Mouse (Mus musculus): Measurements from ENCODE around the gene Srebf2. TPM values are rescaled to one million over a fixed set of nuclear protein-coding genes. Genes with fewer than 3 reads are reported as not detected.
A peak's percentile ranks its signal among the peaks of the same experiment; 100 is the strongest.

Gene Srebf2
- polyA plus RNA-seq, 1 experiment from 2014 or later, result 73.8 TPM

DNA sequence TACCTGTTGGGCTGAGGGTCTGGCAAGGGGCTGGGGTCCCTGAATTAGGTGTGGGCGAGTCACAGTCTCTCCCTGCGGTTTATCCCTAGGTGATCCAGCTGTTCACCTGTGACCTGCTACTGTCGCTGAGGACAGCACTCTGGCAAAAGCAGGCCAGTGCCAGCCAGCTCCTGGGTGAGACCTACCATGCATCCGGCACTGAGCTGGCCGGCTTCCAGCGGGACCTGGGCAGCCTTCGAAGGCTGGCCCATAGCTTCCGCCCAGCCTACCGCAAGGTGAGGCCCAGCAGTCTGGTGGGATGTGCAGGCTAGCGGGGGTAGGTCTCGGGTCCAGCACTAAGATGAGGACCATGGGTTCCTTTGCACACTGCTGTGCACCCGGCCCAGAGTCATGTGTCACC is 52.6 kb downstream of the Srebf2 start:
- Histone ChIP-seq H3K9ac (no peak overlapping the region), H3K27me3 (peaks cover 11% of the 10 kb centered on the region; the same call in 1 of the 2 replicates), H3K9me3 (replicated peaks) (no peaks in the 10 kb centered on the region), H3K4me1 (replicated peaks) (no peaks in the 10 kb centered on the region), H3K36me3 (peaks cover 83% of the 10 kb centered on the region), H3K4me3 (no peak overlapping the region), H3K27ac (no peak overlapping the region), H3K4me2 (no peak overlapping the region)
- 87% methylated on average over 12 of the region's 12 CpGs for WGBS
- no peak for ATAC-seq (replicated peaks; ENCODE audit: insufficient number of reproducible peaks, insufficient read depth, low FRiP score, low read depth)

DNA sequence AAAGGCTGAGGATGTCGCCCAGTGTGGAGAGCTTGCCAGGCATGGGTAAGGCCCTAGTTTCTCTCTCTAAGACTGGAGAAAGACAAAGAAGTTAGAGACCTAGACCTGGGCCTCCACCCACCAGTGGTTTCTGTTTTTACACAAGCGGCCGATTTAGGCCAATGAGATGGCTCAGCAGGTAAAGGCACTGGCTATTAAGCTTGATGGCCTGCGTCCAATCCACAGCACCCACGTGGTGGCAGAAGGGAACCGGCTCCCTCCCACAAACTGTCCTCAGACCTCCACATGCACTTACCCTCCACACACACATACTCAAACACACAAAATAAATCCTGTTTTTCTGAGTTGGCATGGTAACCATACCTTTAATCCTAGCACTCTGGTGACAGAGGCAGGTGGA is 55.1 kb downstream of the Srebf2 start:
- H3K27ac ChIP-seq, result no peak overlapping the region

DNA sequence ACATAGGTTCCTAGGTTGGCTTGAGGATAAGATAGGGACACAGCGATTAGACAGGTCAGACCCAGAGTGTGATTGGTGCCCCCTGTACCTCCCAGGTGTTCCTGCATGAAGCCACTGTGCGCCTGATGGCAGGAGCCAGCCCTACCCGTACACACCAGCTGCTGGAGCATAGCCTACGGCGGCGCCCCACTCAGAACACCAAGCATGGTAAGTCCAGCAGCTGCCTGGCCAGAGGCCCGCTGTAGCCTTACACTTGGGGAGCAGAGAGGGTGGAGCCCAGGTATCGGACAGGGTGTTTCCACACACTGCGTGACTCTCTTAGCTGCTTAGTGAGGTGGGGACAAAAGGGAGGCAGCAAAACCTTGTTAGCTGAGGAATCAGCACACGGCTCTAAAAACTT is 56.1 kb downstream of the Srebf2 start:
- H3K4me3 ChIP-seq, result no peak overlapping the region
- peaks cover 21% of the 10 kb centered on the region for H3K4me1 ChIP-seq (replicated peaks)
- no peak overlapping the region for H3K27ac ChIP-seq
- WGBS, result 91% methylated on average over 10 of the region's 10 CpGs
- no peaks in the 10 kb centered on the region for H3K9me3 ChIP-seq (replicated peaks)
- no peak for ATAC-seq (replicated peaks; ENCODE audit: insufficient number of reproducible peaks, insufficient read depth, low FRiP score, low read depth)
- no peak overlapping the region for H3K4me2 ChIP-seq
- H3K9ac ChIP-seq, result no peak overlapping the region
- peaks cover 58% of the 10 kb centered on the region for H3K36me3 ChIP-seq
- H3K27me3 ChIP-seq, result peaks cover 46% of the 10 kb centered on the region

More for the DNA sequence above, 55.1 kb downstream of the Srebf2 start:
- Histone ChIP-seq H3K27me3 (peaks cover 36% of the 10 kb centered on the region), H3K4me1 (replicated peaks) (peaks cover 14% of the 10 kb centered on the region), H3K4me2 (no peak overlapping the region), H3K36me3 (peaks cover 68% of the 10 kb centered on the region), H3K4me3 (no peak overlapping the region), H3K9ac (no peak overlapping the region), H3K9me3 (replicated peaks) (no peaks in the 10 kb centered on the region)
- WGBS, result 89% methylated on average over 6 of the region's 6 CpGs
- no peak for ATAC-seq (replicated peaks; ENCODE audit: insufficient number of reproducible peaks, insufficient read depth, low FRiP score, low read depth)

DNA sequence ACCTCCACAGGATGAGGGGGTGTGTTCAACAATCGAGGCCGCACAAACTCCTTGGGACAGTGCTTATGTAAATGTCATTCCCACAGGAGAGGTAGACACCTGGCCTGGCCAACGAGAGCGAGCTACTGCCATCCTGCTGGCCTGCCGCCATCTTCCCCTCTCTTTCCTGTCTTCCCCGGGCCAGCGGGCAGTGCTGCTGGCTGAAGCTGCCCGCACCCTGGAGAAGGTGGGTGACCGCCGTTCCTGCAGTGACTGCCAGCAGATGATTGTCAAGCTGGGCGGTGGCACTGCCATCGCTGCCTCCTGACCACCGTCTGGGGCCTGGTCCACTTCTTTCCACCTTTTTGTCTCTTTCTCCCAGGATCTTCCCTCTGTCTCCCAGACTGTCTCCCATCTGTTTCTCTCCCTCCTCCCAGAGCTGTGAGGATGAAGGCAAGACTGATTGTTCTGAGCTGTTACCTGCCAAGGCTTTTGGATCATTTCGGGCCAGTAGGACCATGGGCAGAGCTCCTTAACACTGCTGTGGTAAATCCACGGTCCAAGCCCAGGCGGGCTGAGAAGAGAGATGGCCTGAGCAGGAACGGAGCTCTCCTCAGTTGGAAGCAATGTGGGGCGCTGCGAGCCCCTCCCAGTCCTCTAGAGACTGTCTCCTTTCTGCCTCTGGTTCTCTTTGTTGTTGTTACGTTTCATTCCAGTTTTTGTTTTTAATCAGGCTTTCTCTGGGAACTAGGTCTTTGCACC is 56.8 kb downstream of the Srebf2 start:
- Histone ChIP-seq H3K27me3 (peaks cover 53% of the 10 kb centered on the region), H3K27ac (no peak overlapping the region), H3K9ac (no peak overlapping the region), H3K9me3 (replicated peaks) (no peaks in the 10 kb centered on the region), H3K4me1 (replicated peaks) (peaks cover 21% of the 10 kb centered on the region), H3K36me3 (peaks cover 52% of the 10 kb centered on the region), H3K4me3 (no peak overlapping the region), H3K4me2 (no peak overlapping the region)
- 88% methylated on average over 20 of the region's 20 CpGs for WGBS
- ATAC-seq (replicated peaks; ENCODE audit: insufficient number of reproducible peaks, insufficient read depth, low FRiP score, low read depth), result no peak

DNA sequence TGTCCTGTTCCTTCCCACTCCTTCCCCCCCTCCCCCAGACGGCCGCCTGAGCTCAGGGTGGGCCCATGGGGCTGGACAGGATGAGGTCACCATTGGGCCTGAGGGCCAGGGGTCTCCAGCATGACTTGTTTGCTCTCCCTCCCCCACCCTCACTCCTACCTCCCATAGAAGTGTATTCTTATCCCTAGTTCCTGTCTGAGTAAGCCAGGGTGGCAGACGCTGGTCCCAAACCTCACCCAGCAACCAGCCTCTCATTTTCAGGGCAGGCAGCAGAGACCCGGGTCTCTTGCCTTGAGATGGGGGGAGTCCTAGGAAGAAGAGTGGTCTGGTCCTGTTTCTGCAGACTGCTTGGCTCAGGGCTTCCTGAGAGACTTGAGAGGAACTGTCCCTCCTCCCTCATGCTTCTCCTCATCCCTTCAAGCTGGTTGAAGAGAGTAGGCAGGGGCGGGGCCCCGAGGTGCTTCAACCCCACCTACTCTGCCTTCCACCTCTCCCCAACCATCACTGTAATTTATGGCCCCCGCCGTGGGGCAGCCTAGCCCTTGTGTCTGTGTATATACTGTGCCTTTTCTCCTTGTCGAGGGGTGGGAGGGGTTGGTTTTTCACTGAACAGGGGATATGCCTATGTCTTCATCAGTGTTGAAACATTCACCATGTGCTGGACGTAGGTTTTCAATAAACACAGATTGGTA is 57.8 kb downstream of the Srebf2 start:
- H3K27me3 ChIP-seq, result peaks cover 60% of the 10 kb centered on the region
- no peak overlapping the region for H3K27ac ChIP-seq
- WGBS, result 71% methylated on average over 10 of the region's 10 CpGs
- no peak for ATAC-seq (replicated peaks; ENCODE audit: insufficient number of reproducible peaks, insufficient read depth, low FRiP score, low read depth)
- peaks cover 42% of the 10 kb centered on the region for H3K36me3 ChIP-seq
- H3K4me3 ChIP-seq, result no peak overlapping the region
- no peak overlapping the region for H3K9ac ChIP-seq
- no peak overlapping the region for H3K4me2 ChIP-seq
- H3K4me1 ChIP-seq (replicated peaks), result peaks cover 21% of the 10 kb centered on the region
- H3K9me3 ChIP-seq (replicated peaks), result no peaks in the 10 kb centered on the region

DNA sequence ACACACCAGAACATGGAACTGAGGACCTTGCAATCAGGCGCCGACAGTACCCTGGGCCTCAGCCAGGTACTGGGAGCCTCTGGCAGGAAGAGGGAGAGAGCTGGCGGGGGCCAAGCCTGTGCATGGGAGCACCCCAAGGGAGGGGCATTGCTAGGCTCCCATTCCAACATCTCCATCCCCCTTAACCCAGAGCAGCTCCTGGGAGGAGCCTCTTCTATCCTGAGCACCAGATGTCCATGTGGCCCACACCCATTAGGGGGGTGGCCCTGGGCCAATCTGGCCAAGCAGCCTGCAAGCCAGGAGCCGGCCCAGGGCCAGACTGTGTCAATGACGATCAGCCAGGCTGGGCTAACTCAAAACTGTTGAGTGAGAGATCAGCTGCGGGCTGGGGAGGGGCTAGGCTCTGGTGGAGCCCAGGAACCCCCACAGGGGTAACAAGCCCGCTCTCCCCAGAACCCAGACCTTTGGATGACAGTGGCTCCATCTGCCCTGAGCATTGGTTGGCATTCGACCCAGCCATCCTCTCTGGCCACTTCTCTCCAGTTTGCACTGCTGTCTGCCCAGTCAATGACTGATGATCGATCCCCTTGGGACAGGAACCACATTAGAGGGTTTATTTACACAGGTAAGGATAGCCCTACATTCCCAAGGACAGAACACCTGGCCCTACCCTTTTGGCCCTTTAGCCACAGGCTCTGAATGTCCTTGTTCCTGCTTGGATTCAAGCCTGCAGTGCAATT is 59.6 kb downstream of the Srebf2 start:
- 40% methylated on average over 9 of the region's 9 CpGs for WGBS
- H3K4me1 ChIP-seq (replicated peaks), result peaks cover 23% of the 10 kb centered on the region
- H3K27me3 ChIP-seq, result peaks cover 76% of the 10 kb centered on the region
- H3K9ac ChIP-seq, result no peak overlapping the region
- H3K9me3 ChIP-seq (replicated peaks), result no peaks in the 10 kb centered on the region
- H3K4me3 ChIP-seq, result peak overlapping the region; percentile 17; the same call in 1 of the 2 replicates
- H3K36me3 ChIP-seq, result peaks cover 27% of the 10 kb centered on the region
- H3K4me2 ChIP-seq, result peak overlapping the region; percentile 41; the same call in 1 of the 2 replicates
- ATAC-seq (replicated peaks; ENCODE audit: insufficient number of reproducible peaks, insufficient read depth, low FRiP score, low read depth), result peak; percentile 77
- no peak overlapping the region for H3K27ac ChIP-seq

DNA sequence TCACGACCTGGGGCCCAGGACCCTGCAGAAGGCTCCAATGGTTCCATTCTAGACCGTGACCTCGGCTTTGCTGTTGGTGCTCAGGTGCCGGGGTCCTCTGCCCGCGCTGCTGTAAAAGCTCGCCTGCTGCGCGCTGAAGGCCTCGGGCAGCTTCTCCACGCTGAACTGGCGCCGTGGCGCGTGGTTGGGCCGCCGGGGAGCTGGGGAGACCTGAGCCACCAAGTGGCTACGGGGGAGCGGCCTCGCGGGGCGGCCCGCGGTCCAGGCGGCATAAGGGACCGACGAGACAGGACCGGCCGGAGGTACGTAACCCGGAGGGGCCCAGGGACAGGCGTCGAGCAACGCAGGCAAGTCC is 60.1 kb downstream of the Srebf2 start:
- Histone ChIP-seq H3K9me3 (replicated peaks) (no peaks in the 10 kb centered on the region), H3K27me3 (peaks cover 82% of the 10 kb centered on the region), H3K4me1 (replicated peaks) (peaks cover 29% of the 10 kb centered on the region), H3K9ac (no peak overlapping the region), H3K36me3 (peaks cover 24% of the 10 kb centered on the region), H3K27ac (no peak overlapping the region), H3K4me2 (peak overlapping the region; percentile 41), H3K4me3 (peak overlapping the region; percentile 17)
- 18% methylated on average over 34 of the region's 34 CpGs for WGBS
- no peak for ATAC-seq (replicated peaks; ENCODE audit: insufficient number of reproducible peaks, insufficient read depth, low FRiP score, low read depth)

DNA sequence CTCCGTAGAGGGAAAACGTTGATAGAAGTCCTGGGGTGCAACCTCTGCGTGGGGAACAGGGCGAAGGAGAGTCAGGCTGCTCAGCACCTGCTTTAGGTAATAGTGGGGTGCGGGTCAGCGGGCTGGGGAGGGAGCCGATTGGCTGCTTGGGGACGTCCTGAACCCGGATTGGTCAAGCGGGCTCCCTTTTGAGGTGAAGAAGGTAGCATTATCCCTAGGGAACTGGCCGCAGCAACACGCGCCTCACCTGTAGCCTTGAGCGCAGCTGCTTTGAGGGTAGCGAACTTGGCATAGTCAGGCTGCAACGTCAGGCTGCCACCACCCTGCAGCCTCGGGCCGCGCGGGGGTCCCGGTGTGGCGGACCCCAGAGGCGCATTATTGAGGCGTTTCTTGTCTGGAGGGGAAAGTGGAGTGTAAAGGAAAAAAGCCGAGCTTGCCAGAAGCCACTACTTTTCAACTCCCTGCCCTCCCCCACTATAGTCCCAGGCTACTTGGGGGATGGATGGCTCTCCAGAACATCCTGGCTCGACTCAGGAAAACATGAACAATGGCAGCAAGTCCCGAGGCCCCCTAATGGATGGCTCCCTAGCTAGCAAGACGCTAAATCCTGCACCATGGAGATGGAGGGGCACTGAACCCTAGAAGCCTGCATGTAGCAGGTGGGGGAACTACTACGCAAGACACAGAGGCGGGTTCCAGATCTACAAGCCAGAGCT is 60.7 kb downstream of the Srebf2 start:
- Histone ChIP-seq H3K9me3 (replicated peaks) (no peaks in the 10 kb centered on the region), H3K36me3 (peaks cover 21% of the 10 kb centered on the region), H3K4me2 (peak overlapping the region; percentile 41), H3K9ac (no peak overlapping the region), H3K27ac (no peak overlapping the region), H3K4me1 (replicated peaks) (peaks cover 35% of the 10 kb centered on the region), H3K27me3 (peaks cover 88% of the 10 kb centered on the region), H3K4me3 (peak overlapping the region; percentile 17)
- no peak for ATAC-seq (replicated peaks; ENCODE audit: insufficient number of reproducible peaks, insufficient read depth, low FRiP score, low read depth)
- WGBS, result 21% methylated on average over 30 of the region's 30 CpGs

DNA sequence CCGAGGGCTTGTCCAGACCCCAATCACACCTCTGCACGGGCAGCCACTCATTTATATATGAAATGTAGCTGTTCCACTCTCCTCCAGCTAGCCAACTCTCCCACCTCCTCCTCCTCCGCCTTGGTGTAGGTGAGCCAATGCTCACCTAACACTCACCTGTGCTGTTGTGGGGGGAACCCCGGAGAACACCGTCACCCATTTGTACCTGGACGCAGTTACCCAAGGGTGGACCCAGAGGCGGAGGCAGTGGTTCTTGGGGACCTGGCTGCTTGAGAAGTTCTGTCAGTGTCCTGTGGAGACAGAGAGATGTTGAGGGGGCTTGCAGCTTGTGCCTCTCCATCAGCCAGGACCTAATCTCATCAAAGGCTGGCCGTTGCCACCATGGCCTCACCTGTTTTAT is 61.3 kb downstream of the Srebf2 start:
- 83% methylated on average over 8 of the region's 8 CpGs for WGBS
- Histone ChIP-seq H3K4me2 (no peak overlapping the region), H3K27me3 (peaks cover 94% of the 10 kb centered on the region)

DNA sequence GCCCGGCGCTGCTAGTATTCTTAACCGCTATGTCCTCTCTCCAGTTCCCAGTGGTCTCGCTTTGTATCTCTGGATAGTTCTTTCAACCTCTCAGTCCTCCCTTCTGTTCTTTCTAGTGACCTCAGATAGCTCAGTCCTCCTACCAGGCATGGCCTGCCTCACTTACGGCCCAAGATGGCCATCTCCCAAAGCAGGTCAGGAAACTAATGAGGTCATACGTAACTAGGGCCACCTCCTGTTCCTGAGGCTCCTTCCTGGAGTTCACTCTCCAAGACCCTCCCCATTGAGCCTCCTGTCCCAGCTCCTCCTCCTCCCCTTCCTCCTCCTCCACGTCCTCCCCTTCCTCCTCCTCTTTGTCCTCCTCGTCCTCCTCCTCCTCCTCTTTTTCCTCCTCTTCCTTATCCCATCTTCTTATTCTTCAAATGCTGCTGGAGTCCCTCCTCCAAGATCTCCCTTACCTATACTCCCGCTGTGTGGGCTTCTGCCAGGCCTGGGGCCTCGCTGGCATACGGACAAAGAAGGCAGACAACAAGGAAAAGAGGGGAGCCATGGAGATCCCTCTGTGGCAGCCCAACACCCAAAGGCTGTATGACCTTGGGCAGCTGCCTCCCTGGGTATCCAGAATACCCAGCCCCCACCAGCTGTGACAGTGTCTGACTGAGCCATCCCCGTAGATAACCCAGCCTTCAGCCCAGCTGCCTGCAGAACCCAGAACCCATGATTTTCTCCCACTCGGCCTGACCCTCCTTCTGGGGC is 62.5 kb downstream of the Srebf2 start:
- ATAC-seq (replicated peaks; ENCODE audit: insufficient number of reproducible peaks, insufficient read depth, low FRiP score, low read depth), result no peak
- peaks cover 37% of the 10 kb centered on the region for H3K4me1 ChIP-seq (replicated peaks)

More for the DNA sequence above, 61.3 kb downstream of the Srebf2 start:
- no peak overlapping the region for H3K9ac ChIP-seq
- H3K4me1 ChIP-seq (replicated peaks), result peaks cover 37% of the 10 kb centered on the region
- H3K27ac ChIP-seq, result no peak overlapping the region
- no peaks in the 10 kb centered on the region for H3K9me3 ChIP-seq (replicated peaks)
- ATAC-seq (replicated peaks; ENCODE audit: insufficient number of reproducible peaks, insufficient read depth, low FRiP score, low read depth), result no peak
- H3K4me3 ChIP-seq, result no peak overlapping the region
- H3K36me3 ChIP-seq, result peaks cover 15% of the 10 kb centered on the region

More for the DNA sequence above, 62.5 kb downstream of the Srebf2 start:
- Histone ChIP-seq H3K27ac (no peak overlapping the region), H3K9ac (no peak overlapping the region), H3K36me3 (peaks cover 8% of the 10 kb centered on the region; the same call in 1 of the 2 replicates), H3K9me3 (replicated peaks) (no peaks in the 10 kb centered on the region), H3K4me2 (no peak overlapping the region), H3K27me3 (peaks cover 98% of the 10 kb centered on the region), H3K4me3 (no peak overlapping the region)
- 82% methylated on average over 13 of the region's 13 CpGs for WGBS
